ENCODE assay signal across 27 mouse cellular contexts in genomic region chr17:53846206-53846605, GRCm38 (mm10). TPM values are rescaled to one million over a fixed set of nuclear protein-coding genes. Genes with fewer than 3 reads are reported as not detected.
DNase-seq lines count a peak whose midpoint lies in the region; ATAC-seq and TF ChIP-seq lines count a peak whose summit lies in the region.
"Had no signal": no experiment of that assay in that cellular context is flagged by ENCODE, and none has a peak within 500 bp of the region (broad histone marks: within the 10 kb centered on the region; RNA-seq: fewer than 3 reads in every experiment).

Sult1c2 (minus strand) TSS chr17:53846339.

- no peak for TF ChIP-seq EP300 in MEL (IDR thresholded peaks at IDR 0.05; ENCODE audit: low read depth in 1 of 2, low read length in 2 of 2)

- no peak within 1 kb of the TSS for H3K4me2 ChIP-seq in intestine, embryonic 15.5 days (replicated peaks)
- H3K4me2 ChIP-seq in kidney, embryonic 15.5 days: no peak within 1 kb of the TSS
- no peak within 1 kb of the TSS for H3K4me2 ChIP-seq in forebrain, embryonic 13.5 days
- H3K4me2 ChIP-seq: forebrain, embryonic 12.5 days; heart, embryonic 12.5 days; hindbrain, embryonic 12.5 days; limb, embryonic 15.5 days; midbrain, embryonic 12.5 days; neural tube, embryonic 13.5 days had no signal

- H3K79me2 ChIP-seq in MEL (ENCODE audit: control insufficient read depth, insufficient read depth, low read length, poor library complexity): no peaks in the 10 kb centered on the region

- H3K9ac ChIP-seq in MEL (ENCODE audit: control insufficient read depth, low read depth, low read length, poor library complexity, severe bottlenecking): peak within 1 kb of the TSS; percentile 45; the same call in 1 of the 2 replicates
- H3K9ac ChIP-seq in intestine, embryonic 15.5 days: no peak within 1 kb of the TSS
- no peak within 1 kb of the TSS for H3K9ac ChIP-seq in kidney, embryonic 15.5 days
- H3K9ac ChIP-seq in forebrain, embryonic 13.5 days: no peak within 1 kb of the TSS
- H3K9ac ChIP-seq: forebrain, embryonic 12.5 days; heart, embryonic 12.5 days; hindbrain, embryonic 12.5 days; limb, embryonic 15.5 days; midbrain, embryonic 12.5 days; neural tube, embryonic 13.5 days had no signal

- peak; percentile 73 for ATAC-seq in intestine, embryonic 15.5 days
- ATAC-seq in kidney, embryonic 15.5 days (replicated peaks; ENCODE audit: low FRiP score): peak; percentile 79
- ATAC-seq in forebrain, embryonic 13.5 days: no peak

- TF ChIP-seq RAD21 in MEL (IDR thresholded peaks at IDR 0.05; ENCODE audit: low read depth, low read length): no peak

- no peak for TF ChIP-seq POLR2A in MEL (IDR thresholded peaks at IDR 0.05; ENCODE audit: control insufficient read depth in 1 of 2, insufficient read depth in 1 of 2, low read depth in 1 of 2, low read length in 2 of 2, poor library complexity in 1 of 2)

- peaks cover 0 to 2% of the 10 kb centered on the region in 2 experiments; a peak in 1 of 4 replicates for H3K4me1 ChIP-seq in MEL (ENCODE audit: control insufficient read depth in 1 of 2, insufficient read depth in 2 of 2, low read length in 2 of 2)
- no peaks in the 10 kb centered on the region for H3K4me1 ChIP-seq in intestine, embryonic 15.5 days (replicated peaks)
- no peaks in the 10 kb centered on the region for H3K4me1 ChIP-seq in kidney, embryonic 15.5 days
- H3K4me1 ChIP-seq in forebrain, embryonic 13.5 days: no peaks in the 10 kb centered on the region
- H3K4me1 ChIP-seq: forebrain, embryonic 12.5 days; heart, embryonic 12.5 days; hindbrain, embryonic 12.5 days; limb, embryonic 15.5 days; midbrain, embryonic 12.5 days; neural tube, embryonic 13.5 days had no signal

- no peaks in the 10 kb centered on the region for H3K36me3 ChIP-seq in MEL (ENCODE audit: control insufficient read depth in 1 of 2, insufficient read depth in 2 of 2, low read length in 2 of 2)
- no peaks in the 10 kb centered on the region for H3K36me3 ChIP-seq in intestine, embryonic 15.5 days
- H3K36me3 ChIP-seq in kidney, embryonic 15.5 days: no peaks in the 10 kb centered on the region
- H3K36me3 ChIP-seq in forebrain, embryonic 13.5 days (ENCODE audit: poor library complexity, severe bottlenecking): no peaks in the 10 kb centered on the region
- H3K36me3 ChIP-seq: forebrain, embryonic 12.5 days; heart, embryonic 12.5 days; hindbrain, embryonic 12.5 days; limb, embryonic 15.5 days; midbrain, embryonic 12.5 days; neural tube, embryonic 13.5 days had no signal

- H3K9me3 ChIP-seq in MEL (replicated peaks; ENCODE audit: insufficient read depth, low read length): no peaks in the 10 kb centered on the region
- no peaks in the 10 kb centered on the region for H3K9me3 ChIP-seq in intestine, embryonic 15.5 days
- H3K9me3 ChIP-seq in kidney, embryonic 15.5 days (replicated peaks): 0 out of 2 replicates have a peak, but pooled peaks cover 4% of the 10 kb centered on the region
- H3K9me3 ChIP-seq in forebrain, embryonic 13.5 days (replicated peaks): no peaks in the 10 kb centered on the region
- H3K9me3 ChIP-seq: forebrain, embryonic 12.5 days; heart, embryonic 12.5 days; hindbrain, embryonic 12.5 days; limb, embryonic 15.5 days; midbrain, embryonic 12.5 days; neural tube, embryonic 13.5 days had no signal

- no peak within 1 kb of the TSS for H3K27ac ChIP-seq in MEL (ENCODE audit: control insufficient read depth, low read depth, low read length)
- no peak within 1 kb of the TSS for H3K27ac ChIP-seq in intestine, embryonic 15.5 days
- H3K27ac ChIP-seq in kidney, embryonic 15.5 days: no peak within 1 kb of the TSS; the same call in 1 of the 2 replicates
- H3K27ac ChIP-seq in forebrain, embryonic 13.5 days: no peak within 1 kb of the TSS
- H3K27ac ChIP-seq: forebrain, embryonic 12.5 days; hindbrain, embryonic 12.5 days; limb, embryonic 15.5 days; midbrain, embryonic 12.5 days; neural tube, embryonic 13.5 days had no signal

- WGBS in intestine, embryonic 15.5 days: 70% methylated on average over 4 of the region's 4 CpGs
- 81% methylated on average over 4 of the region's 4 CpGs for WGBS in kidney, embryonic 15.5 days
- 83% methylated on average over 4 of the region's 4 CpGs for WGBS in forebrain, embryonic 13.5 days

- no peak for TF ChIP-seq CTCF in MEL (IDR thresholded peaks at IDR 0.05 in 2 of 3, conservative IDR thresholded peaks at IDR 0.05 in 1 of 3; ENCODE audit: control insufficient read depth in 1 of 3, insufficient read depth in 1 of 3, low read depth in 2 of 3, low read length in 3 of 3, poor library complexity in 1 of 3, severe bottlenecking in 1 of 3)

- H3K27me3 ChIP-seq in MEL (ENCODE audit: control insufficient read depth in 1 of 2, insufficient read depth in 2 of 2, low read length in 2 of 2): no peaks in the 10 kb centered on the region
- H3K27me3 ChIP-seq in intestine, embryonic 15.5 days (replicated peaks): no peaks in the 10 kb centered on the region
- H3K27me3 ChIP-seq in kidney, embryonic 15.5 days: no peaks in the 10 kb centered on the region
- no peaks in the 10 kb centered on the region for H3K27me3 ChIP-seq in forebrain, embryonic 13.5 days
- H3K27me3 ChIP-seq: forebrain, embryonic 12.5 days; heart, embryonic 12.5 days; hindbrain, embryonic 12.5 days; limb, embryonic 15.5 days; midbrain, embryonic 12.5 days; neural tube, embryonic 13.5 days had no signal

- peak; percentile 3 for DNase-seq in MEL (ENCODE audit: low read depth, low spot score)
- peak; percentile 3 to 39 for DNase-seq in kidney, postnatal 4 days
- no peak for DNase-seq in layer of hippocampus, adult 9-10 months (ENCODE audit: low spot score)
- no peak for DNase-seq in left cerebral cortex, adult 18-20 months (ENCODE audit: low spot score in 2 of 2)
- DNase-seq: cerebellum, adult 8-10 months; layer of hippocampus, adult 9-11 months; lung, adult 2 months; right cerebral cortex, adult 18-20 months; spleen, adult 18-20 months; thymus, adult 2 months had no signal

- H3K4me3 ChIP-seq in MEL (ENCODE audit: control insufficient read depth in 1 of 2, insufficient read depth in 1 of 2, low read depth in 2 of 2, low read length in 2 of 2): no peak within 1 kb of the TSS
- no peak within 1 kb of the TSS for H3K4me3 ChIP-seq in intestine, embryonic 15.5 days (replicated peaks)
- no peak within 1 kb of the TSS for H3K4me3 ChIP-seq in kidney, embryonic 15.5 days (replicated peaks)
- H3K4me3 ChIP-seq in forebrain, embryonic 13.5 days: no peak within 1 kb of the TSS
- H3K4me3 ChIP-seq: forebrain, embryonic 12.5 days; heart, embryonic 12.5 days; hindbrain, embryonic 12.5 days; limb, embryonic 15.5 days; midbrain, embryonic 12.5 days; neural tube, embryonic 13.5 days had no signal

TF ChIP-seq in MEL, 35 proteins besides CTCF, POLR2A, EP300 and RAD21:
- no peak for TF ChIP-seq MYC (IDR thresholded peaks at IDR 0.05; ENCODE audit: low read depth, low read length)
- TF ChIP-seq GABPA (IDR thresholded peaks at IDR 0.05; ENCODE audit: low read depth, low read length): no peak
- no peak for TF ChIP-seq GATA1 (IDR thresholded peaks at IDR 0.05; ENCODE audit: low read depth, low read length)
- no peak for TF ChIP-seq KAT2A (conservative IDR thresholded peaks at IDR 0.05; ENCODE audit: low read depth, low read length)
- TF ChIP-seq UBTF (IDR thresholded peaks at IDR 0.05; ENCODE audit: borderline replicate concordance, insufficient read depth, low read depth, low read length): no peak
- TF ChIP-seq NELFE (IDR thresholded peaks at IDR 0.05; ENCODE audit: low read depth, low read length): no peak
- TF ChIP-seq ZMIZ1 (IDR thresholded peaks at IDR 0.05; ENCODE audit: low read depth, low read length): no peak

RNA-seq across cellular contexts. Expression of gene Sult1c2, which starts in this region (rescaled TPM):
- total RNA-seq in MEL (2012; rRNA removed): not detected in 2 replicates
- not detected for polyA plus RNA-seq in MEL (2012; ENCODE audit: insufficient read depth in 1 of 2, insufficient read length in 2 of 2, low read depth in 1 of 2, low replicate concordance in 2 of 2, missing spikeins in 1 of 2)
- 0.24 and 0.29 TPM in 2 replicates for polyA plus RNA-seq in intestine, embryonic 15.5 days (2015; fragmentation: Nextera tagmentation; extraction: Ambion mirVana)
- 1.4 TPM in 2 replicates for polyA plus RNA-seq in kidney, embryonic 15.5 days (2015; fragmentation: Nextera tagmentation; extraction: Ambion mirVana)
- total RNA-seq in left cerebral cortex, adult 18-20 months (2021): not detected
- not detected in 2 replicates for polyA plus RNA-seq in forebrain, embryonic 13.5 days (2015; fragmentation: Nextera tagmentation; extraction: Ambion mirVana)
- total RNA-seq: common myeloid progenitor, adult 5-6 weeks; gastrocnemius, adult 8-10 months; granulocyte monocyte progenitor cell, adult 5-6 weeks; left cerebral cortex, postnatal 25 days had no signal
- polyA plus RNA-seq: adrenal gland, adult 2 months; C2C12; embryonic facial prominence, embryonic 11.5 days; forebrain, embryonic 12.5 days; frontal cortex, adult 2 months; heart, embryonic 12.5 days; hindbrain, embryonic 12.5 days; limb, embryonic 15.5 days; midbrain, embryonic 12.5 days; neural tube, embryonic 13.5 days had no signal

Comparison
In these comparisons a context has a peak if more than half of its experiments do, and no peak if none do; other contexts are left out.
1. Peak in DNase-seq and H3K9ac ChIP-seq in MEL; RNA of the gene not detected or under 1 TPM.
2. Peak in ATAC-seq in intestine, embryonic 15.5 days; RNA of the gene not detected or under 1 TPM.
3. DNase-seq: peak in kidney, postnatal 4 days (2 of 2); none in layer of hippocampus, adult 9-10 months (single experiment) and left cerebral cortex, adult 18-20 months (0 of 2).